Mouse (Mus musculus): ENCODE data around the gene Obsl1. TPM values are rescaled to one million over a fixed set of nuclear protein-coding genes. Genes with fewer than 3 reads are reported as not detected.
A peak's percentile ranks its signal among the peaks of the same experiment; 100 is the strongest.

The Obsl1 gene
- polyA plus RNA-seq, 1 experiment, result 37.9 TPM

DNA sequence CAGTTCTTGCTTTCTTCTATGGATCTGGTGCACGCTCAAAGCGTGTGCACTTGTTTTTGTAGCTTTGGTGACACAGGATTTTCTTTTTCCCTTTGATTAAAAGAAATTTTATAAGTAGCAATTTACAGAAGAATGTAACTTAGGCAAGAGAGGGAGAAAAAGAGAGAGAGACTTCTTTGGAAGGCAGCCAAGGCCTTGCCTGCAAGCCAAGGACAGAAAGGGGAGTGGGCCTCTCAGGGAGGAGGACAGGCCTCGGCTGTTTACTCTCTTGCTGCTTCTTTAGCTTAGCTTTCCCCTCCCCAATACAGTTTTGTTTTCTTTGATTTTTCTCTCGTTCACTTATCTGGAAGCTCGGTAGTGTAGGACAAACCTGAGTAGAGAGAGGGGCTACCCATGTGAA, 13.3 kb upstream of the Obsl1 start:
- DNase-seq (ENCODE audit: extremely low spot score in 1 of 2, low spot score in 1 of 2), result no peak

DNA sequence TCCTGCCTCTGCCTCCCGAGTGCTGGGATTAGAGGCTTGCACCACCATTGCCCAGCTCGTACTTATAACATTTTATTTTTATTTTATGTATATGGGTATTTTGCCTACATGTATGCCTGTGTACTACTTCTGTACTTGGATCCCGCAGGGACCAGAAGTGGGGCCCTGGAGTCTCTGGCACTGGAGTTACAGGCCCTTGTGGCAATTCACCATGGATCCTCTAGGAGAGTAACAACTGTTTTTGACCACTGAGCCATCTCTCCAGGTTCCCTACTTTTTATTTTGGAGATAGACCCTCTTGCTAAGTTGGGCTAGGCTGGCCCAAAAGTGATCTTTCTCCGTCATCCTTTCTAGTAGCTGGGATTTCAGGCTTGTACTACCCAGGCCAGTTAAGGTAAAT, 12.2 kb upstream of the Obsl1 start:
- DNase-seq (ENCODE audit: extremely low spot score in 1 of 2, low spot score in 1 of 2), result no peak

DNA sequence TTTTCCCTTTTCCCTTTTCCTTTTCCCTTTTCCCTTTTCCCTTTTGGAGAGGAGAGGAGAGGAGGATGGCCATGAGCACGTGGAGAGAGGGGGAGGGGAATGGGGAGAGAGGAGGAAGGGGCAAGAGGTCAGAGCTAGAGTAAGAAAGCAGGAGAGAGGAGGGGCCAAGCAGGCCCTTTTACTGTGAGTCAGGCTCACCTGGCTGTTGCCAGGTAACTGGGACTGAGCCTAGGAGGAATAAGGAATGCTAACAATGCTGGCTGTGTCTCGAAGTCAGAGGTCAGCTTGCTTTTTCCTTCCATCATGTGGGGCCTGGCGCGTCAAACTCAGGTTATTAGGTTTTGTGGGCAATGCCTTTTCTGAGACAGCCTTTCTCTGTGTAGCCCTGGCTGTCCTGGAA, 11.7 kb upstream of the Obsl1 start:
- no peak for DNase-seq (ENCODE audit: extremely low spot score in 1 of 2, low spot score in 1 of 2)

DNA sequence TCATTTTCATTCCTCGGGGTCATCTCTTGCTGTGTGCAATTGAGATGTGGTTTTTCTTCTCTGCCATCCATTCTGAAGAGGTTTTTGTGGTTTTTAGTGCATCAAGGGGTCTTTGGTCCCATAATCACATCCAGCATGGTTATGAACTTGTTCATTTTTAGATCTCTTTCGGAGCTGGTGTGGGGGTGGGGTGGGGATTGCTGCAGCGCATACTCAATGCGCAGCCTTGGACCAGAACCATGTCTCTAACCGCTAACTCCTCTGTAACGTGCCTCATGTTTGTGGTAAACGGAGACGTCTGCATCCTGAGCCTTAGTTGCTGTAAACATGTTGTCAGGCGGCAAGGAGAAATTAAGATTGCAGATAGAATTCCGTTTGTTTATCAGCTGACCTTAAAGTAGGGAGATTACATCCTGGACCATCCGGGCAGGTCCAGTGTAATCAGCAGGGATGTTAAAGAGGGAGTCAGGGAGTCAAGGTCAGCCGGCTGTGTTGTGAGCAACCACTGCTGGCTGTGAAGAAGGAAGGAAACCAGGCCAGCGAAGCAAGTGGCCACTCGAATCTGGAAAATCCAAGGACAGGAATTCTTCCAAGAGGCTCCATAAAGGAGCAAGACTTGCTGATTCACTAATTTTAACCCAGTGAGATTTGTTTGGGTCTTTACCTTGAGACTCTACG, 10.6 kb upstream of the Obsl1 start:
- no peak for DNase-seq (ENCODE audit: extremely low spot score in 1 of 2, low spot score in 1 of 2)

DNA sequence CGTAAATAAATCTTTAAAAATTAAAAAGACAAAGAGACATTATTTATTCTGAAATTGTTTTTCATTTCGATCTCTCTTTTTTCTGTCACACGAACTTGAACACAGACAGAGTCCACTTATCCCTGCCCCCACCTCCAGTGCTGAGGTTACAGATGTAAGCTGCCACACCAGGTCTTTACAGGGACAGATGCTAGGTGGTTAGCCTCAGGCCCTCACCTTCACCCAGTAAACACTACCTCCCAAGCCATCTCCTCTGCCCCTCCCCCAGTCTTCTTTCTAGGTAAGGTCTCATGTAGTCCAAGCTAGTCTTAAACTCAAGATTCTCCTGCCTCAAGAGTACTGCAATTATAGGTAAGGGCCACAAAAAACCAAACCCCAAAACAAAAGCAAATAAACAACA, 6.3 kb upstream of the Obsl1 start:
- DNase-seq (ENCODE audit: extremely low spot score in 1 of 2, low spot score in 1 of 2), result no peak

DNA sequence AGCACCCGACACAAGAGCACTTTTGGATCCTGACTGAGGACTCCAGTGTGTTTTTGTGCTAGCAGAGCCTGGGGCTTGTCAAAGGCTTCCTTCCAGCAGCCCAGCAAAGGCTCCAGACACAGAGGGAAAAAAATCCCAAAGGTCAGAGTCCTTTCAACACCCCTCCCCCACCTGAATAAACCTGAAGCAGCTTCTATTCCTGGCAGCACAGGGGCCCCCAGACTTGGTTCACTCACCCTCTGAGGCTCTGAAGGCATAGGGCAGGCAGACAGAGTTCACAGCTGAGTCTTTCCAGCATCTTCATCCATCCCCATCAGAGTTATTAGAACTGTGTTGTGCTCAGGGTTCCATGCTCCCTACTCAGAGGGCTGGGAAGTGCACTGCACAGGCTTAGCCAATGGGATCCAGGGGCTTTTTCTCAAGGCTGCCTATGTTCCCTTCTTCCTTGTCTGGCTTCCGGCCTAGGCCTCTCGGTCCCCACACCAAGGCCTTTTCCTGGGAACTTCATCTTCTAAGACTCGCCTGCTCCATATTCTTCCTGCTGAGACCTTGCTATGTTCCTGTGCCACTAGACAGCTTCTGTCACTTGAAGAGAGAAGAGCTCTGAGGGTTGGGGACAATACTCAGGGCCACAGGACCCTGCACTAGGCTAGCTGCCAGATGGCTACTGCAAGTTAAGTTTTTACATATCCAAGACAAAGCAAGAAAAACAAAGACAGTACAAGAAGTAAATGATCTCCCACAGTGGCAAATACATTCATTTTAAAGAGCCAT, 5.4 kb upstream of the Obsl1 start:
- DNase-seq (ENCODE audit: extremely low spot score in 1 of 2, low spot score in 1 of 2), result no peak

DNA sequence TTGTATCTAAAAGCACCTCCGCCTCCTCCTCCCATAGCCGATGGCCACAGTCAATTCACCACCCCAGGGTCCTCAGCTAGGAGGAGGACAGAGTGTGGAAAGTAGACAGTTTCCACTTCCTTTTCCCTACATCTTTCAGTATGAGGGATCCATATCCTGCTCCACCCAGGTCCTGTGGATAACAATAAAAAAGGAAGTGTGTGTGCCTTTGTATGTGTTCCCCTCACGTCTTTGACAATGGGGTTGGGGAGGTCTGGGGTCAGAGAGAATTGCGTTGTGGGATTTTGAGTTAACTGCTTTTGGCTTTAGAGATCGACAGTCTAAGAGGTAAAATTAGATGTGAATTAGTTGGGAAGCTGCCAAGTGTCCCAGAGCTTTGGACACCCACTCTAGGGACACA, 3.9 kb upstream of the Obsl1 start:
- DNase-seq (ENCODE audit: extremely low spot score in 1 of 2, low spot score in 1 of 2), result no peak

DNA sequence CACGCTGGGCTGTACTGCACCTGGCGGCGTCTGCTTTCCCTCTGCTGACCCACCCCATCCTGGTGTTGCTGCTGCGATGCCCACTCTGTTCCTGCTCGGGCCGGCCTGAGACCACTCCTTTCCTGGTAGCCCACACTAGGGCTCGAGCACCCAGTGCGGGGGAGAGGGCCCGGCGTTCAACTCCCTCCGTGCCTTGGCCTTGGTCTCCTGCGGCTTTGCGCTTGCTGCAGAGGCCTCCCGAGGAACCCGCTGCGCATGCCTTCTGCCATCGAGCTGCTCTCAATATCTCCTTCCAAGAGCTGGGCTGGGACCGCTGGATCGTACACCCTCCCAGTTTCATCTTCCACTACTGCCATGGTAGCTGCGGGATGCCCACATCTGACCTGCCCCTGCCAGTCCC, 3.3 kb upstream of the Obsl1 start:
- no peak for DNase-seq (ENCODE audit: extremely low spot score in 1 of 2, low spot score in 1 of 2)

DNA sequence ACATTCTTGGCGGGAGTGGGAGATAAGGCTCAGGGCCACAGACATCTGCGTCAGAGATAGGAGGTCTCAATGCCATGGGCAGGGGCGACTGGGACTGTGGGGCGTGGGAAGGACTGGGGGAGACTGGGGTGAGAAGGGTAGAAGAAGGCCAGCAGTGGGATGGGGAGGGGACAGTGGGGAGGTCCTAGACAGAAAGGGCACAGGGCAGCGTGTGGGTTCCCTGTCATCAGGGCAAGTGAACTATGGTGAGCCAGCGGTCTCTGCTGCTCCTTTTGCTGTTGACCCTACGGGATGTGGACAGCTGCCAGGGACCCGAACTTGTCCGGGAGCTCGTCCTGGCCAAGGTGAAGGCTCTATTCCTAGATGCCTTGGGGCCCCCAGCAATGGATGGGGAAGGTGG, 754 bp upstream of the Obsl1 start, which contains the start of gene Inha:
Gene Inha (plus strand): TSS at position 72 of the 400 bp plus-strand sequence.
- DNase-seq (ENCODE audit: extremely low spot score in 1 of 2, low spot score in 1 of 2), result no peak

DNA sequence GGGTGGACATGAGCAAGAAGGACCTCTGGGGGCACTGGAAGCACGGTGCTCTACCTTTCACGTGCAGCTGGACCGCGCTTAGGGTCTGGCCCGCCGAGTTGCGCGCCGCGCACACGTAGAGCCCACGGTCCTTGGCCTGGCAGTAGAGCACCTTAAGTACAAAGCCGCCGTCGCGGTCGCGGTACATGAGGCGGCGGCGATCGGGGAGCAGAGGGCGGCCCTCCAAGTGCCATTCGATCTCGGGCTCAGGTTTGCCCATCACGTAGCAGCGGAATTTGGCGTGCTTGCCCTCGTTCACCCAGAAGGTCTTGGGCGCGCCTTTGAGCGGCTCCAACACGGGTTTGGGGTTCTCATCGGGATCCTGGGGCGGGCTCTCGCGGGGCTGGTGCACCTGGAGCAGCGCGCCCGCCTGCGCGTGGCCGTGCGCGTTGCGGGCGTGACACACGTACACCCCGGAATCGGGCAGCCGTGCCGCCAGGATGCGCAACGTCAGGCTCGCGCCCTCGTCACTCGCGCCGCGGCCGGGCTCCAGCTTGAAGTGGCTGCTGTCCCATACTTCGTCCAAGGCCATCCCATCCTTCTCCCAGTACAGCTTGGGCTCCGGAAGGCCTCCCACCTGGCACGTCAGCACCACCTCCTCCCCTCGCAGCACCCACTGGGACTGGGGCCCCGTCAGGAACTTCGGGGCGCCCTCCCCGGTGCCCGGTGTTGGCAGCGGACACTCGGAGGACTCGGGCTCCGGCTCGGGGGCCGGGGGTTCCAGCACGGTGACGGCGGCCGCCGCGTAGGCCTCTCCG, 895 bp downstream of the Obsl1 start:
- peak; percentile 69 to 85 for DNase-seq (ENCODE audit: extremely low spot score in 1 of 2, low spot score in 1 of 2)

DNA sequence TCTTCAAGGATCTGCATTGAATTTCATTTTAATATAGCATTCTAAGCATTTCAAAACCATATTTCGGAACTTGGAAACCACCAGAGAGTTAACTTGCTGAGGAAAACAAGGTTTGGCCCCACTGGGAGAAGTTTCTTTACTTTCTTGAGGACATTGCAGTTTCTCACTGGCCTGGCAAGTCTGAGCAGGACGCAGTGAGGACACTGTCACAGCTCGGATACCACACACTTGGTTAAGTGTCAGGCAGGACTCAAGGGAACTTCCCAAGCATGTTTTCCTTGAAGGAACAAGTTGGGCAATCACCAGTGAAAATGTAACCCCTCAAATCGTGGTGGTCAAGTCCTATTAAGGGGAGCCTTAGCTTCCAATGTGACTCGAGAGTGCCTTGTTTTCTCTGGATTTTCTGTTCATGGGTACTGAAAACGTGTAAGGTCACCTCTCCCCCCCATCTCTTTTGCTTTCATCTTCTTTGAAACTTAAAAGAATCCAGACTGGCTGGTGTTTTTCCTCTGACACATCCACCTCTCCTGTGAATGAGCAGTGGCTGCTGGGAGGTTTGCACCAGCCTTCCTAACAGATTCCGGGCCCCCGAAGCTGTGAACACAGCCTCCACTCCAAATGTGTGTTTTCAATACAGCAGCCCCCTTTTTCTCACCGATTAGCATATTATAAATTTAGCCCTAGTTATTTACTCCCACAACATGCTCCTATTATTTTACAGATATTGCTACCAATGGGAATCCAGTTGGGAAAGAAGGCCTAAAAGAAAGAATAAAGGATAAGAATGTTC, 1.8 kb downstream of the Obsl1 start:
- DNase-seq (ENCODE audit: extremely low spot score in 1 of 2, low spot score in 1 of 2), result peak in 1 of 2 experiments; percentile 75

DNA sequence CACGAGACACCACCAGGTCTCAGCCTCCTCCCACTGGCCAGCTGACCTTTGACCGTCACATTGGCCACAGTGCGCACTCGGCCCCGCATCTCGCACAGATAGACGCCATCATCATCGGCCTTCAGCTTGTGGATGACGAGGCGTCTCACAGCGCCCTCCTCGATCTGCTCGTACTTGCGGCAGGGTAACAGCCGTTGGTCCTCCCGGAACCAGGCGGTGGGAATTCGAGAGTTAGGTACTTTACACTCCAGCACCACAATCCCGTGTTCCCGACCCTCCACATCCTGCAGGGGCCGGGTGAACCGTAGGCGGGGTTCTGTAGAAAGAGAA, 2.6 kb downstream of the Obsl1 start:
- no peak for DNase-seq (ENCODE audit: extremely low spot score in 1 of 2, low spot score in 1 of 2)

DNA sequence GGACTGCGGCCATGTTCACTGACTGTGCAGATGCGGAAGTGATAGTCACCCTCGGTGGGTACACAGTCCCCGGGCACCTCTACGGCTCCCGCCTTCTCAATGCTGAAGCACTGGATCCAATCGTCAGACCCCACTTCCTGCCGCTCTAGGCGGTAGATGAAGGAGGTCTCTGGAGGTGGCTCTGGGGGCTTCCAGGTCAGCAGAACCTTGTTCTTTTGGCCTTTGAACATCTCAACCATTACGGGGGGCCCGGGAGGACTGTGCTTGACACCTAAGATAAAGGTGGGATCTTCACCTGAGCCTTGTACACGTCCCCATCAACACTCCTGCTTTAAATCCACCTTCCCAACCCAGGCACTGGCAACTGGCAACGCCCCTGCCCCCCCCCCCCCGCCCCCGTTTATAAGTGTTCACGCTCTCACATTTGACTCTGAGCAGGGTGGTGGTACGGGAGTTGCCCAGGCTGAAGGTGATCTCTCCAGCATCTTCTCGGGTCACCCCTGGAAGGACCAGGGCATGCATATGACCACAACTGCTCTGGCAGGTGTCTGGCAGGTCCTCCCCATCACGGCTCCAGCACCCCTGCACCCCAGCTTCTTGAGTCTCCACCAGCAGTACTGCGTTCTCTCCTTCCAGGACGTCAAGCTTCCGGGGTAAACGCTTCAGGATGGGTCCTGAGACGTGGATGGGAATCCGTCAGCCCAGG, 3.2 kb downstream of the Obsl1 start:
- DNase-seq (ENCODE audit: extremely low spot score in 1 of 2, low spot score in 1 of 2), result no peak

DNA sequence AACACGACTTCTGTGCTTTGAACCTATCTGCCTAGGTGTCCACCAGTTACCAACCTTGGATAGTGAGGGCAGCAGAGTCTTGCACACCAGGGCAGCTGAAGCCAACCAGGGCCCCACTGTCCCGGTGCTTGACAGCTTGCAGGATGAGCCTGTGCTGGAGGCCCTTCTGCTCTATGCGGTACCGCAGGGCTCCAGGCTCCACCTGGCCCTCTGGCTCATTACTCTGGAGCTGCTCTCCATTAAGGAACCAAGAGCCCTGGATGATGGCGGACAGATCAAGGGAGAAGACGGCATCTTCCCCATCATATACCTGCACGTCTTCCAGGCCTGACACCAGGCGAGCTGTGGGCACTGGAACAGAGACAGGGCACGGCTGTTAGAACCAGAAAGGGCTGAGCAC, 4.3 kb downstream of the Obsl1 start:
- no peak for DNase-seq (ENCODE audit: extremely low spot score in 1 of 2, low spot score in 1 of 2)

DNA sequence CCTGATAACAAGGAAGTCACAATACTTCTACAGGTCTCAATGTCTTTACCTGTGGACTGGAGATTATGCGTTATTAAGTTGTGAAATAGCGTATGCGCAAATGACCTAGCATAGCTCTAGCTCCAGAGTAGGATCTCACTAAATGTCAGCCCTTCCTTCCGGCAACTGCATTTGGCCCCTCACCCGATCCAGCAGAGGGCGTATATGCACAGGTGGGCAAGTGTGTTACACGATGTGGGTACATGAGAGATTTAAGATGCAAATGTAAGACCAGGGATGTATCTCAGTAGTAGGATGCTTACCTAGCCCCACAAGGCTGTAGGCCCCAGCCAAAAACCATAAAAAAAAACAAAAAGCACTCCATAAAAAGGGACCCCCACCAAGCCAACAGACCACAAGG, 6.8 kb downstream of the Obsl1 start:
- no peak for DNase-seq (ENCODE audit: extremely low spot score in 1 of 2, low spot score in 1 of 2)

DNA sequence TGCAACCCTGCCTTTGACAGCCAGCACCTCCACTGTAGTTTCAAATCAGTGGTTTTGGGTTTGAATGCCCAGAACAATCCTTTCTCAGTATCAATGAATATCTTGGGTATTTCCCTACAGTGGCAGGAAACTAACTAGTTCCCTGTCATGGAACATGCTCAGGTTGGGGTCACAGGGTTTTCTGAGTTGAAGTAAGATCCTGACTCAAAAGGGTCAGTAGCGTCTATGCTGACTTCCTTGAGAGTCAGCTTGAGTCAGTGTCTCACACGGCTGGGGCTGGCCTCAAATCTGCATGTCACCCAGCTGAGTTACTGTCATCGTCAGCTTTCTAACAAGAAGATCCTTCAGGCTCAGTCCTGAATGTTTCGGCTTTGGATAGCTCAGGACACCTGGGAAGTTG, 7.4 kb downstream of the Obsl1 start:
- DNase-seq (ENCODE audit: extremely low spot score in 1 of 2, low spot score in 1 of 2), result no peak

DNA sequence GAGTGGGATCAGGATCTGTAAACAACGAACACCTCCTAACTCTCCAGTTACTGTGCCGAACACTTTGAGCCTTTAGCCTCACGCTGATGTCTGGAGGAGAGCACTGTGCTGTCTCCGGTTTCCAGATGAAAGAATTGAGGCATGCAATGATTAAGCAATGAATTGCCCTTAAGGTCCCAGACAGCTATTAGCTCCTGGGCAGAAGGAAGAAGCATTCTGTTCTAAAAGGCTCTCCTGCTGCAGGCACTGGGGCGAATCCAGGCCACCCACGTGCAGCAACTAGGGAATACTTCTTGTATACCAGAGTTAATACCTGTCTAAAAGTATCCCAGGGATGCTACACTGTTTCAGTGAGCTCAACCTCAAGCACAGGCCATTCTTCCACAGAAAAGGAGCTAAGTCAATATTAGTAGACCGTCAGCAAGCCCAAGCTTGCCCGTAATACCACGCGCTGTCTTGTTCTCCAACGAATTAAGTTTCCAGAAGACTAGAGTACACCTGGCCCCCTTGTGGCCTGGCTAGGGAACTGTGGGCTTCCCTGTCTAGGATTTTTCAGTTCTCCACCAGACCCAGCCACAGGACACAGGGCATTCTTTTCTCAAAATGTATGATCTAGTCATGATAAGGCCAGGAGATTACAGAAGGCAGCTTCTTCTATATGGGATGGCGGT, 11.2 kb downstream of the Obsl1 start:
- DNase-seq (ENCODE audit: extremely low spot score in 1 of 2, low spot score in 1 of 2), result peak in 1 of 2 experiments; percentile 63

DNA sequence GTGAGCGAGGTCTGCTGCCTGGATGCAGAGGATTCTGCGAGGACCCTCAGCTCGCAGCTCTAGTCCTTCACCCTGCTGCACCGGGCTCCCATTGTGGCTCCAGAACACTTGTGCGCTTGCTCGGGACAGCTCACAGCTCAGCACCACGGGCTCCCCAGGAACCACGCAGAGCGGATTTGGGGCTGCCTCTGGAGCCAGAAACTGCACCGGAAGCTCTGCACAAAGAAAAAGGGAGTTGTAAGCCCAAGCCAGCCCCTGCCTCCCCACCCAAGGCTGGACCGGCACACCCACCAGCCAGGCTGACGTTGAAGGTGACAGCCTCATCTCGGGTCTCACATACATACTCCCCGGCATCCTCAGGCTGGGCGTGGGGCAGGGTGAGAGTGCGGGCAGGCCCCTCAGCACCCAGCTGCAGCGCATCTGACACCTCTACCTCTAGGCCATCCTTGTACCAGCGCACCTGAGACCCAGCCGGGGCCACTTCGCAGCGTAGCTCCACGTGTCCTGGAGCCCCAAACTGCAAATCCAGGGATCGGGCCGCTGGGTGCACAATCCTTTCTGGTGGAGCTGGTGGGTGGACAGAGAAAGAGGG, 13.6 kb downstream of the Obsl1 start:
- DNase-seq (ENCODE audit: extremely low spot score in 1 of 2, low spot score in 1 of 2), result no peak

Measured in frontal cortex, adult 2 months (tissue).